Comparison of ENCODE assay signal across 11 mouse cellular contexts in the genomic region with DNA sequence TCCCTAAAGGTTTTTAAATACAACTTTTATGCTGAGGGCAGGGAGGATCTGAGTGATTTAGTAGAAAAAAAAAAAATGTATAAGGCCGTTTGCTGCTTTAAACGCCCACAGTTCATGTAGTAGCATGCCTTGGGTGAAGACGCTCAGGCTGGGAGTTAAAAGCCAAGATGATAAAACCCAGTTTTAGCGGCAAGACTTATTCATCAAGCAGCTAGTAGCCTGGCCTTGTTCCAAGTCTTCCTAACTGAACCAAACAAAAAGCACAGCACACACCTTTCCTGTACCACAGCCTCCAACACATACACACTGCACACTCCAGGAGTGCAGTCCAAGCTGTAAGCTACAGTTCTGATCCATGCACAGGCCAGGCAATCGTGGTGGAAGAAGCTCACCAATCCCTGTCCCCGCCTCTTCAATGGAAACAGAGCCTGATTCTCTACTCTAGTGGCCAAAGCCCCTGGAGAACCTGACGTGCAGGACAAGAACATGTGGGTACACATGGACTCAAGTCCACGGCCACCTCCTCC. TPM values are rescaled to one million over a fixed set of nuclear protein-coding genes. Genes with fewer than 3 reads are reported as not detected.
A peak's percentile ranks its signal among the peaks of the same experiment; 100 is the strongest.
DNase-seq lines count a peak whose midpoint lies in the region; ATAC-seq and TF ChIP-seq lines count a peak whose summit lies in the region.
"Had no signal": no experiment of that assay in that cellular context is flagged by ENCODE, and none has a peak within 500 bp of the region (broad histone marks: within the 10 kb centered on the region; RNA-seq: fewer than 3 reads in every experiment).

No protein-coding gene starts in this region.

- H3K9ac ChIP-seq in lung, embryonic 15.5 days, result no peak overlapping the region
- no peak overlapping the region for H3K9ac ChIP-seq in midbrain, embryonic 13.5 days (replicated peaks)

- H3K4me2 ChIP-seq in lung, embryonic 15.5 days, result no peak overlapping the region; the same call in 1 of the 2 replicates
- H3K4me2 ChIP-seq in midbrain, embryonic 13.5 days (replicated peaks), result no peak overlapping the region

- H3K36me3 ChIP-seq in heart, embryonic 10.5 days, result no peaks in the 10 kb centered on the region
- no peaks in the 10 kb centered on the region for H3K36me3 ChIP-seq in lung, embryonic 15.5 days
- no peaks in the 10 kb centered on the region for H3K36me3 ChIP-seq in midbrain, embryonic 13.5 days

- TF ChIP-seq CTCF in lung, adult 2 months (IDR thresholded peaks at IDR 0.05; ENCODE audit: insufficient read depth, low read length), result no peak

- H3K27ac ChIP-seq in heart, embryonic 10.5 days, result peak overlapping the region; percentile 36; the same call in 1 of the 2 replicates
- peak overlapping the region; percentile 43 for H3K27ac ChIP-seq in lung, embryonic 15.5 days
- H3K27ac ChIP-seq in midbrain, embryonic 13.5 days, result no peak overlapping the region
- H3K27ac ChIP-seq: midbrain, embryonic 10.5 days had no signal

- H3K4me3 ChIP-seq in heart, embryonic 10.5 days, result no peak overlapping the region
- no peak overlapping the region for H3K4me3 ChIP-seq in lung, embryonic 15.5 days
- H3K4me3 ChIP-seq in lung, adult 2 months (replicated peaks; ENCODE audit: extremely low read depth, low read depth, low read length), result no peak overlapping the region
- H3K4me3 ChIP-seq in midbrain, embryonic 13.5 days (replicated peaks), result no peak overlapping the region
- H3K4me3 ChIP-seq: midbrain, embryonic 10.5 days had no signal

- H3K4me1 ChIP-seq in heart, embryonic 10.5 days, result peaks cover 95% of the 10 kb centered on the region
- H3K4me1 ChIP-seq in lung, embryonic 15.5 days, result peaks cover 78% of the 10 kb centered on the region
- peaks cover 26% of the 10 kb centered on the region for H3K4me1 ChIP-seq in lung, adult 2 months (ENCODE audit: control insufficient read depth, insufficient read depth, low read length)
- H3K4me1 ChIP-seq in midbrain, embryonic 13.5 days (replicated peaks), result peaks cover 21% of the 10 kb centered on the region

- no peak for TF ChIP-seq POLR2A in lung, adult 2 months (IDR thresholded peaks at IDR 0.05; ENCODE audit: borderline replicate concordance, extremely low read depth, low read depth, low read length)

- 61% methylated on average over 8 of the region's 8 CpGs for WGBS in heart, embryonic 10.5 days
- 36% methylated on average over 8 of the region's 8 CpGs for WGBS in lung, embryonic 15.5 days
- WGBS in lung, adult 2 months, result 30% methylated on average over 8 of the region's 8 CpGs
- WGBS in midbrain, embryonic 13.5 days, result 91% methylated on average over 8 of the region's 8 CpGs

- peak; percentile 36; the same call in 1 of the 2 replicates for ATAC-seq in lung, embryonic 15.5 days (ENCODE audit: borderline replicate concordance, extremely low read depth, low FRiP score, low TSS enrichment)
- ATAC-seq in erythroblast, adult 5-6 weeks (replicated peaks; ENCODE audit: low FRiP score, poor library complexity, severe bottlenecking), result peak; percentile 21; the same call in 1 of the 2 replicates
- no peak for ATAC-seq in midbrain, embryonic 13.5 days

- no peak for DNase-seq in heart, embryonic 10.5 days (ENCODE audit: low spot score)
- no peak for DNase-seq in heart, adult 11 months
- no peak for DNase-seq in lung, adult 2 months
- DNase-seq in naive thymus-derived CD4-positive, alpha-beta T cell, adult 2 months (ENCODE audit: low read depth), result peak; percentile 52
- DNase-seq in embryo, embryonic 10 days (ENCODE audit: low spot score), result no peak
- DNase-seq: thymus, postnatal 14 days had no signal

- H3K27me3 ChIP-seq in heart, embryonic 10.5 days (ENCODE audit: insufficient read depth, poor library complexity, severe bottlenecking), result no peaks in the 10 kb centered on the region
- no peaks in the 10 kb centered on the region for H3K27me3 ChIP-seq in lung, embryonic 15.5 days
- H3K27me3 ChIP-seq in midbrain, embryonic 13.5 days, result no peaks in the 10 kb centered on the region
- H3K27me3 ChIP-seq: CH12.LX had no signal

- H3K9me3 ChIP-seq in heart, embryonic 10.5 days, result no peaks in the 10 kb centered on the region
- no peaks in the 10 kb centered on the region for H3K9me3 ChIP-seq in lung, embryonic 15.5 days
- no peaks in the 10 kb centered on the region for H3K9me3 ChIP-seq in midbrain, embryonic 13.5 days
- H3K9me3 ChIP-seq: midbrain, embryonic 10.5 days had no signal

RNA-seq across cellular contexts. Expression of gene Stk24, which starts 23.4 kb away (rescaled TPM):
- 37.9 and 39.8 TPM in 2 replicates for polyA plus RNA-seq in heart, embryonic 10.5 days (2016; fragmentation: Nextera tagmentation; extraction: Ambion mirVana)
- polyA plus RNA-seq in lung, embryonic 15.5 days (2015; fragmentation: Nextera tagmentation; extraction: Ambion mirVana), result 40.3 and 40.6 TPM in 2 replicates
- polyA plus RNA-seq in lung, adult 2 months (2012; rRNA removed), result 22.0 and 26.9 TPM in 2 replicates
- total RNA-seq in erythroblast, adult 5-6 weeks (2015; ENCODE audit: low replicate concordance), result 49.7 and 52.8 TPM in 2 replicates
- 41.9 and 53.8 TPM in 2 replicates for total RNA-seq in erythroblast, adult 5-6 weeks (2017; ENCODE audit: low replicate concordance)
- polyA plus RNA-seq in midbrain, embryonic 13.5 days (2015; fragmentation: Nextera tagmentation; extraction: Ambion mirVana), result 20.9 and 21.2 TPM in 2 replicates
